Mouse (Mus musculus): ENCODE measurements around the gene Hook2. TPM values are rescaled to one million over a fixed set of nuclear protein-coding genes. Genes with fewer than 3 reads are reported as not detected.

Gene Hook2
- polyA plus RNA-seq, 1 experiment from 2014 or later: 16.8 TPM

- H3K4me3 ChIP-seq: peak within 1 kb of the TSS; percentile 99
Observed at GRCm38 (mm10) chr8:85026670-85027515, 36.5 kb downstream of the Hook2 start, which contains the start of gene Trir. TSS of gene Trir (plus strand) at chr8:85026823.

DNA sequence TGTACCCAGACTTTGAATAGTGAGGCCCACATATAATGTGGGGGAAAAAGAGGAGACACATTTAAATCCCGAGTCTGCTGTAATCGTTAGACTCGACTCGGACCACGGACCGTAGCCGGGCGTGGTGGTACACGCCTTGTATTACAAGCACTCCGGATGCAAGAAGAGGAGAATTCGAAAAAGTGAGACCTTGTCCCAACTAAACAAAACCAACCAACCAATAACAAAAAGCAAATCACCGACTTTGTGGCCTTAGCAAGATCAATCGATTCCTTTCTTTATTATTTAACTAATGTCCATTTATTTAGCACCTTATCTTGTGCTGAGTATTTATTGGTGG lies 37.1 kb downstream of the Hook2 start:
- H3K4me2 ChIP-seq: peak overlapping the region; percentile 94
- H3K9me3 ChIP-seq (replicated peaks): no peaks in the 10 kb centered on the region
- no peaks in the 10 kb centered on the region for H3K27me3 ChIP-seq
- peaks cover 51% of the 10 kb centered on the region for H3K36me3 ChIP-seq (ENCODE audit: poor library complexity, severe bottlenecking)
- WGBS: 2% methylated on average over 13 of the region's 13 CpGs
- H3K27ac ChIP-seq: peak overlapping the region; percentile 92
- H3K4me1 ChIP-seq: peaks cover 40% of the 10 kb centered on the region
- no peak for ATAC-seq
- peak overlapping the region; percentile 100 for H3K9ac ChIP-seq
- H3K4me3 ChIP-seq: peak overlapping the region; percentile 99

More at GRCm38 (mm10) chr8:85026670-85027515, 36.5 kb downstream of the Hook2 start, which contains the start of gene Trir:
- under 1% methylated on average over 75 of the region's 75 CpGs for WGBS
- Histone ChIP-seq H3K27me3 (no peaks in the 10 kb centered on the region), H3K36me3 (ENCODE audit: poor library complexity, severe bottlenecking) (peaks cover 51% of the 10 kb centered on the region), H3K4me1 (peaks cover 40% of the 10 kb centered on the region), H3K27ac (peak within 1 kb of the TSS; percentile 92), H3K9ac (peak within 1 kb of the TSS; percentile 100), H3K4me2 (peak within 1 kb of the TSS; percentile 94), H3K9me3 (replicated peaks) (no peaks in the 10 kb centered on the region)
- ATAC-seq: peak; percentile 80

- Histone ChIP-seq H3K27me3 (no peaks in the 10 kb centered on the region), H3K9me3 (replicated peaks) (no peaks in the 10 kb centered on the region), H3K36me3 (ENCODE audit: poor library complexity, severe bottlenecking) (peaks cover 51% of the 10 kb centered on the region), H3K4me3 (peak overlapping the region; percentile 99), H3K9ac (peak overlapping the region; percentile 100), H3K4me1 (peaks cover 40% of the 10 kb centered on the region), H3K27ac (no peak overlapping the region), H3K4me2 (peak overlapping the region; percentile 94)
- no peak for ATAC-seq
- WGBS: 24% methylated on average over 2 of the region's 2 CpGs
Observed at GRCm38 (mm10) chr8:85027922-85028321, 37.5 kb downstream of the Hook2 start.

DNA sequence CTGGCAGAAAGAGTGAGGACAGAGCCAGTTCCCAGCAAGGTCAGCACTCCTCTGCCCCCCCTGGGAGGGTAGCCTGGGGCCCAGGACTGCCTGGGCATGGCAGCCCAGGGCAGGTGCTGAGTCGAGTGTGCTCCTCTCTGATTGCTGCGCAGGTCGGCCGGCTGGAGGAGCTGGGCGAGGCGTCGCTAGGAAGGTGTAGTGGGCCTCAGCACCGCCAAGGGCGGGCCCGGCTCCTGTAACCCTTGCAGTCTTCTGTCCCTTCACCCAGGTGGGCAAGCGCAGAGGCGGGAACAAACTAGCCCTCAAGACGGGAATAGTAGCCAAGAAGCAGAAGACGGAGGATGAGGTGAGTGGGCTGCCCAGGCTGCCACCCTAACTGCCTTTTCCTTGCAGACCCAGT lies 38.9 kb downstream of the Hook2 start:
- whole genome bisulfite sequencing: 91% methylated on average over 14 of the region's 14 CpGs
- H3K4me3 ChIP-seq: 0 out of 2 replicates have a peak overlapping the region, but pooled peaks have one; percentile 99
- H3K27ac ChIP-seq: no peak overlapping the region

DNA sequence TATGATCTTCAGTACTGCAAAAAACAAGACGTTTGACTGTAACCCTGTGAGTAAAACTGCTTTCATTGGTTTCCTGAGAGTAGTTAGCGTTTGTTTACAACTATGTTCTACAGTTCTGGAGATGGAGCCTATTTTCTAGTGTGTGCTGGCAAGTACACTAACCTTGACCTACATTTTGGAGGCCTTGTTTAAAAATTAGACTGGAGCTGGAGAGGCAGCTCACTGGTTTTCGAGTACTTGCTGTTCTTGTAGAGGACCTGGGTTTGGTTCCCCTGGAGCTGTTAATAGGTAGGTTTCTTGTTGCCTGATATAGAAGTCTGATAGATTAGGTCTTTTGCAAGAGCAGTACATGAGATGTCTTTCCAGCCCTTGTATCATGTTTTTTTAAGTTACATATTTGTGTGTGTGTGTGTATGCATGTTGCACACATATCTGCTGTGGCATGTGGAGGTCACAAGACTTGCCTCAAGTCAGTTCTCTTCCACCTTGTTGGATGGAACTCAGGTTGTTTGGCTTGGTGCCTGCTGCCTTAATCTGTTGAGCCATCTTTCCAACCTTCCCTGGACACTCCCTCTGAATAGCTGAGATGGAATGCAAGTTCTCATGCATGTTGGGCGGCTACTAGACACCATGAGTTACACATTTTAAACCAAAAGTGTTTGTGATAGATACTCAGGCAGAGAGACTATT lies 42.4 kb downstream of the Hook2 start:
- no peaks in the 10 kb centered on the region for H3K27me3 ChIP-seq
- H3K9ac ChIP-seq: 0 out of 2 replicates have a peak overlapping the region, but pooled peaks have one; percentile 8
- 89% methylated on average over 4 of the region's 4 CpGs for WGBS
- no peak overlapping the region for H3K4me3 ChIP-seq
- H3K27ac ChIP-seq: no peak overlapping the region
- H3K4me2 ChIP-seq: no peak overlapping the region
- peaks cover 48% of the 10 kb centered on the region for H3K36me3 ChIP-seq (ENCODE audit: poor library complexity, severe bottlenecking)
- H3K4me1 ChIP-seq: peaks cover 29% of the 10 kb centered on the region
- ATAC-seq: no peak
- H3K9me3 ChIP-seq (replicated peaks): no peaks in the 10 kb centered on the region

More for the DNA sequence above, 38.9 kb downstream of the Hook2 start:
- Histone ChIP-seq H3K9me3 (replicated peaks) (no peaks in the 10 kb centered on the region), H3K4me1 (peaks cover 32% of the 10 kb centered on the region), H3K9ac (peak overlapping the region; percentile 100), H3K27me3 (no peaks in the 10 kb centered on the region), H3K36me3 (ENCODE audit: poor library complexity, severe bottlenecking) (peaks cover 48% of the 10 kb centered on the region), H3K4me2 (peak overlapping the region; percentile 94)
- no peak for ATAC-seq

DNA sequence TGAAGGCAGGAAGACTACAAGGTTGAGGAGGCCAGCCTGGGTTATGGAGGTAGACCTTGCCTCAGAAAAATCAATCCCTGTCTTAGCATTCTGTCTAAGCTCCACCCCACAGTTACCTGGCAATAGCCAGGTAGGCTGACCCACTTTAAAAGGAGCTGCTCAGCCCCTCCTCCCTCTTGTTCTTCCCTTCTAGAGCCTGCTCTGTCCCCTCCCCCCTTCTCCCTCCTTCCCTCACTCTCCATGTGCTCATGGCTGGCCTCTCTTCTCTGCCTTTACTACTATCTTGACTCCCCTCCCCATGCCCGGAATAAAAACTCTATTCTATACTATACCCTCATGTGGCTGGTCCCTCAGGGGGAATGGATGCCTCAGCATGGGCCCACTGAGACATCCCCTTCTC lies 43.5 kb downstream of the Hook2 start:
- H3K36me3 ChIP-seq (ENCODE audit: poor library complexity, severe bottlenecking): peaks cover 48% of the 10 kb centered on the region
- no peaks in the 10 kb centered on the region for H3K9me3 ChIP-seq (replicated peaks)
- H3K4me3 ChIP-seq: no peak overlapping the region
- H3K4me2 ChIP-seq: no peak overlapping the region
- H3K4me1 ChIP-seq: peaks cover 29% of the 10 kb centered on the region
- no peaks in the 10 kb centered on the region for H3K27me3 ChIP-seq
- no peak overlapping the region for H3K9ac ChIP-seq
- WGBS: 69% methylated on average over 1 of the region's 1 CpGs
- H3K27ac ChIP-seq: no peak overlapping the region
- no peak for ATAC-seq

GRCm38 (mm10) chr8:85034764-85035163 lies 44.4 kb downstream of the Hook2 start:
- 4% methylated on average over 12 of the region's 13 CpGs for WGBS
- no peak for ATAC-seq
- peak overlapping the region; percentile 72 for H3K9ac ChIP-seq
- peaks cover 32% of the 10 kb centered on the region for H3K4me1 ChIP-seq
- H3K9me3 ChIP-seq (replicated peaks): no peaks in the 10 kb centered on the region
- peaks cover 40% of the 10 kb centered on the region for H3K36me3 ChIP-seq (ENCODE audit: poor library complexity, severe bottlenecking)
- H3K27ac ChIP-seq: no peak overlapping the region
- H3K4me2 ChIP-seq: peak overlapping the region; percentile 98
- H3K4me3 ChIP-seq: peak overlapping the region; percentile 86
- no peaks in the 10 kb centered on the region for H3K27me3 ChIP-seq

DNA sequence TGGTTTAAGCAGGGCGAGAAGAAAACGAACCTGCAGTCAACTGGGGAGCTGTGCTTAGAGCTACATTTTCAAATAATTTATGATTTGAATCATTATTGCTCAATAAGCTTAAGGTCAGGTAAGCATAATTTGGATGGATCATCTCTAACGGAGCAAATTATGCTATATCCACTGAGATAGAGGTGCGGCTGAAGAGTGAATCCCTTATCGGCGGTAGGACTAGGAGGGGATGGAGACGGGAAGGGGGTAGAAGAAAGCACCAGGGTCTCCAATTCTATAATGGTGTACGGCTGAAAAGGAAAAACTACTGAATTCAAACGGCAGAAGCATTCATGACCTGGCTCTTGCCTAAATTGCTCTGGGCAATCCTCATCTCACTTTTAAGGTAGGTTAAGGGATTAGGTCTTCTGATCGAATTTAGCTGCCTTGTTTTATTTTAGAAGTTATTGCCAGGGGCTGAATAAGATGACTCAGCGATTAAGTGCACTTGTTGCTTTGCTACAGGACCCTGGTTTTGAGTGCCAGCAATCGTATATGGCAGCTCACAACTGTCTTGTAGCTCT lies 44.8 kb downstream of the Hook2 start:
- 0 out of 2 replicates have a peak overlapping the region, but pooled peaks have one; percentile 83 for H3K27ac ChIP-seq
- peak overlapping the region; percentile 72 for H3K9ac ChIP-seq
- peaks cover 35% of the 10 kb centered on the region for H3K4me1 ChIP-seq
- H3K27me3 ChIP-seq: no peaks in the 10 kb centered on the region
- no peaks in the 10 kb centered on the region for H3K9me3 ChIP-seq (replicated peaks)
- H3K4me2 ChIP-seq: peak overlapping the region; percentile 98
- WGBS: 7% methylated on average over 12 of the region's 12 CpGs
- ATAC-seq: no peak
- H3K4me3 ChIP-seq: peak overlapping the region; percentile 86
- peaks cover 35% of the 10 kb centered on the region for H3K36me3 ChIP-seq (ENCODE audit: poor library complexity, severe bottlenecking)

DNA sequence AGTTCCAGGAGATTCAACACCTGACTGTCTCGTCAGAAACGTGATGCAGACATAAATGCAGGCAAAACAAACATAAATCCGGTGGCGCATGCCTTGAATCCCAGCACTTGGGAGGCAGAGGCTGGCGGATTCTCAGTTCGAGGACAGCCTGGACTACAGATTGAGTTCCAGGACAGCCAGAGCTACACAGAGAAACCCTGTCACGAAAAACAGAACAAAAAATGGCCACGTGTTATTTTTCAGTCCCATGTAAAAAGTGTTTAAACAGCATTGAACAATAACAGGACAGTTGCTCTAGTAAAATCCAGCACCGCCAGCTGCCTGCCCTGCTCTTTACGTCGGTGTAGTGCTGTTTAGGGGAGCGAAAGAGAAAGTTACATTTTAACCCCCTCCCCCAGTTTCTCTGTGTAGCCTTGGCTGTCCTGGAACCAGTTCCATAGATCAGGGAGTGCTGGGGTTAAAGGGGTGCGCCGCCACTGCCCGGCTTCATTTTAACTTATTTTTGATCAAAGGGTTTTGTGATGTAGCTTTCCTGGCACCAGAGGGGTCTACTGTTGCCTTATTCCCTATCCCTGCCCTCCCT lies 45.4 kb downstream of the Hook2 start:
- no peaks in the 10 kb centered on the region for H3K9me3 ChIP-seq (replicated peaks)
- peaks cover 35% of the 10 kb centered on the region for H3K4me1 ChIP-seq
- peak overlapping the region; percentile 72 for H3K9ac ChIP-seq
- peak; percentile 3; the same call in 1 of the 2 replicates for ATAC-seq
- H3K27me3 ChIP-seq: no peaks in the 10 kb centered on the region
- H3K4me3 ChIP-seq: peak overlapping the region; percentile 86
- peaks cover 35% of the 10 kb centered on the region for H3K36me3 ChIP-seq (ENCODE audit: poor library complexity, severe bottlenecking)
- WGBS: 1% methylated on average over 15 of the region's 15 CpGs
- H3K4me2 ChIP-seq: peak overlapping the region; percentile 98
- H3K27ac ChIP-seq: peak overlapping the region; percentile 83

- H3K4me3 ChIP-seq: peak overlapping the region; percentile 86
- H3K36me3 ChIP-seq (ENCODE audit: poor library complexity, severe bottlenecking): peaks cover 36% of the 10 kb centered on the region
- H3K27ac ChIP-seq: peak overlapping the region; percentile 83
- peak overlapping the region; percentile 98 for H3K4me2 ChIP-seq
- H3K9ac ChIP-seq: peak overlapping the region; percentile 72
- WGBS: under 1% methylated on average over 9 of the region's 9 CpGs
- peak; percentile 55 for ATAC-seq
- no peaks in the 10 kb centered on the region for H3K9me3 ChIP-seq (replicated peaks)
- no peaks in the 10 kb centered on the region for H3K27me3 ChIP-seq
- H3K4me1 ChIP-seq: peaks cover 35% of the 10 kb centered on the region
Observed at GRCm38 (mm10) chr8:85036381-85036717, 45.9 kb downstream of the Hook2 start.

GRCm38 (mm10) chr8:85036718-85037365 lies 46.4 kb downstream of the Hook2 start, which contains the start of gene Tnpo2:
TSS of gene Tnpo2 (plus strand) at chr8:85036915.
- Histone ChIP-seq H3K4me1 (peaks cover 35% of the 10 kb centered on the region), H3K27ac (peak within 1 kb of the TSS; percentile 99), H3K4me2 (peak within 1 kb of the TSS; percentile 98), H3K9ac (peak within 1 kb of the TSS; percentile 94), H3K27me3 (no peaks in the 10 kb centered on the region), H3K9me3 (replicated peaks) (no peaks in the 10 kb centered on the region), H3K36me3 (ENCODE audit: poor library complexity, severe bottlenecking) (peaks cover 36% of the 10 kb centered on the region), H3K4me3 (peak within 1 kb of the TSS; percentile 86)
- WGBS: under 1% methylated on average over 57 of the region's 59 CpGs
- ATAC-seq: peak; percentile 93
